Mouse (Mus musculus): ENCODE results near the gene Prokr2. TPM values are rescaled to one million over a fixed set of nuclear protein-coding genes. Genes with fewer than 3 reads are reported as not detected.
"Not testable (repeated sequence)": the region's sequence is repeated elsewhere in the genome, so short reads cannot be mapped to it uniquely, and the experiment has no call there.

The Prokr2 gene
- total RNA-seq, 2 experiments from 2014 or later = not detected

DNA sequence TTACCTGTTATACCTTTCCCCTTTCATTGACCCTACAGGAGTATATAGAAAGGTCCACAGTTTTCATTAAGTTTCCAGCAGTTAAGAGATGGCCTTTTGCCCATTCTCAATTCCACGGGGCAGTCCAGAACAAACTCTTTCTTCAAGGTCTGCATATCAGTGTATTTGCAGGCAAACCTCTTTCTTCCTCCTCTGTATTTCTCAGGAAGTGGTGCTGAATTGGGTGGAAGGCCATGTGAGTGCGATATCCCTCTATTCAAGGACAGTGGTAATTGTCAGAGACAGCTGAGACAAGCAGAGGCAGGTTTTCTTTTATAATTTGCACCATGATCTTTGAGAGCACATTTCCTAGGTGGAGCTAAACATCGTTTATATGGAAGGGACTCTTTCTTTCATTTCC, 16.8 kb downstream of the Prokr2 start:
- intact Hi-C loops (cut with DNase I; ENCODE audit: low total_unique reads) = no loop called here
- DNase-seq = no peak

DNA sequence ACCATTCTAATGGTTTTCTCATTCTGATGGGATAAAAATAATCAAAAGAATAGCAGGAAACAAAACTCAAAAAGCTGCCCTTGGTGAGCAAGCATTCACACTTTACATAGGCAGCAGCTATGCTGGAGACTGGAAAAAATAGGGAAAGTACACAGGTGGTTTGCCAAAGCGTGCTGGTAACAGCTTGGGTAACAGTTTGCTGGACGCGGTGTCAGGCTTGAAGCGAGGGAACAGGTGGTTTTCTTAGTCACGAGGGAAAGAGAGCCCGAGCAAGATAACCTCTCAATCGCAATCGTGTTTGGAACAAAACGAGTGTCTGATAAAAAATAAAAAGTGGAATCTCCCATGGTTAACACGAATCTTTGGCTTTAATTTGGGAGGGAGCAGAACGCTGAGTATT, 41.4 kb downstream of the Prokr2 start:
- intact Hi-C loops (cut with DNase I; ENCODE audit: low total_unique reads) = no loop called here
- no peak for DNase-seq

DNA sequence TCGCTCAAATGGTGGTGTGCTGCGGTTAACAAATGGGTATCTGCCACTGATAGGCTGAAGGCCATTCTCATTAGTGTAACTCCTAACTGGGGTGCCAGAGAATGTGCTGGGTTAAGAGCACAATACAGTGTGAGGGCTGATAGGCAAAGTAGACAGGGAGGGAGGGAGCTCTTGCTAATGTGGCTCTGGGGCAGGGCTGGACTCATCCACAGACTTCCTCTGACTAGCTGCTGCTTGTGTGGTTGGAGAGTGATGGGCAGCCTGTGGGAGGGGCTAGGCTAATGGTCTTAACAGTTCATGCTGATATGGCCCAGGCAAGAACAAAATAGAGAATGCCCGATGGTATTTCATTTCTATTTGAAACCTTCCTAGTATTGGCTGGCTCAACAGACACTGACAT, 44.0 kb downstream of the Prokr2 start:
- no peak for DNase-seq
- intact Hi-C loops (cut with DNase I; ENCODE audit: low total_unique reads) = no loop called here

DNA sequence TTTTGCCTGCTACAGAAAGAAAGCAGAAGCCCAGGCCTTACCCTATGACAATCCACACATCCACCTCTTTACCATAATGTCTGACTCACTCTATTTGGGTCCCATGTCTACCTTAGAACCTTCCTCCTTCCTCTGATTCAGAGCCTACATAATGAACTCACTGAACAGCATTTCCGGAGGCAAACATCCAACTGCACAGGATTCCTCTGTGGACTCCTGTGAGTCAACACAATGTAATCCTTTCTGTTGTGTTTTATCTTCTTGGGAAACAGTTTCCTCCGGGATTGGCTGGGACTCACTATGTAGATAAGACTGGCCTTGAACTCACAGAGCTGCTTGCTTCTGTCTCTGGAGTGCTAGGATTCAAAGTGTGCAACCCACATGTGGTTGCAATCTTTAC, 44.9 kb downstream of the Prokr2 start:
- no peak for DNase-seq
- intact Hi-C loops (cut with DNase I; ENCODE audit: low total_unique reads) = no loop called here

DNA sequence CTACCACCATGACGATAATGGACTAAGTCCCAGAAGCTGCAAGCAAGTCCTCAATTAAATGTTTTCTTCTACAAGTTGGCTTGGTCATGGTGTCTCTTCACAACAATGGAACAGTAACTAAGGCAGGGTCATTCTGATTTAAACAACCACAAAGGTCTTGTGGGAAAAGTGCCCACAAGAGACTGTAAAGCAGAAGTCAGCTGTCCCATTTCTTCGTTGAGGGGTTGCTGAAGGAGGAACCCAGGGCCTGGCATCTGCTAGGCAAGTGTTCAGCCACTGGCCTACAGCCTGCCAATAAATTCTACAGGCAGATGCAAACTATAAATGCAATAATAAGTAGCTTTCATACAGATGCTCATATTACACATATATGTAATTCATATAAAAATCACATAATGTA, 48.0 kb downstream of the Prokr2 start:
- DNase-seq = no peak
- intact Hi-C loops (cut with DNase I; ENCODE audit: low total_unique reads) = no loop called here

DNA sequence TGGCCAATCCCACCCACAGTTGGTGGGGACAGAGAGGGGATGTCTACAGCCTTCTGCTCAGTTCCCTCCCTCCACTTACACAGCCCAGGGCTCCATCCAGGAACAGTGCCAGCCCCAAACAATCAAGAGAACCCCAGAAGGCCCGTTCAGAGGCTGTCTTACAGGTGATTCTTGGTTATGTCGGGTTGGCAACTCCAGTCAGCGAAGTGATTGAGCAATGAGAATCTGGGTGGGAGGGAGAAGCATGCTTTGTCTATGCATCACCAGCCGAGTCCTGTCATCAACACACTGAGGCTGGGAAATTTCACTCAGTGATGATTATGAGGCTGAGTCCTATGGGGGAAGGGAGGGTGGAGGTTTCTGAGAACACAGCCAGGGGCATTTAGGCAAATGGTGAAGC, 61.7 kb downstream of the Prokr2 start:
- intact Hi-C loops (cut with DNase I; ENCODE audit: low total_unique reads) = no loop called here
- DNase-seq = no peak

DNA sequence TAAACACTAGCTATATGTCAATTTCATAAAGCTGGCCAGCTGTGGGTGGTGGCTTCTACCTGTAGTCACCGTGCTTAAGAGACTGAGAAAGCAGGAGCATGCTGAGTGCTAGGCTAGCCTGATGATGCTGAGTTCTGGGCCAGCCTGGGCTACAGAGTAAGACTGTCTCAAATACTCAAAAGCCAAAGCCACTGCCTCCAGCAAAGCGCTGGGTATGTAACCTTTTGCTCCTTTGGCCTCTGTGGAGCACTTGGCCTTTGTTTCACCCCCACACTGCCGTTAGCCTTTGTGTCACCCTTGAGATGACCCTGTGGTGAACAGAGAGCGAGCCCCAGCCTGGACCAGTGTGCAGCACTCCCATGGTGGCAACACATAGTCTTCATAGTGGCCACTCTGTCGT, 64.7 kb downstream of the Prokr2 start:
- intact Hi-C loops (cut with DNase I; ENCODE audit: low total_unique reads) = no loop called here
- no peak for DNase-seq

DNA sequence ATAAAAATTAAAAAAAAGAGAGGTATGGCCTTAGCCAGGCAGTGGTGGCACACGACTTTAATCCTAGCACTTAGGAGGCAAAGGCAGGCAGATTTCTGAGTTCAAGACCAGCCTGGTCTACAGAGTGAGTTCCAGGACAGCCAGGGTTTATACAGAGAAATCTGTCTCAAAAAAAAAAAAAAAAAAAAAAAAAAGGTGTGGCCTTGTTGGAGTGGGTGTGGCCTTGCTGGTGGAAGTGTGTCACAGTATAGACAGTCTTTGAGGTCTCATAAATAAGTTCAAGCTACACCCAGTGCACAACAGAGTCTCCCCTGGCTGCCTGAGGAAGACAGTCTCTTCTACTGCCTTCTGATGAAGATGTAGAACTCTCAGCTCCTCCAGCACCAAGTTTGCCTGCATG, 68.1 kb downstream of the Prokr2 start:
- no peak for DNase-seq
- intact Hi-C loops (cut with DNase I; ENCODE audit: low total_unique reads) = loop anchor here (2.0 kb wide), 1 partner anchor 168 kb away; no protein-coding TSS in a partner anchor

DNA sequence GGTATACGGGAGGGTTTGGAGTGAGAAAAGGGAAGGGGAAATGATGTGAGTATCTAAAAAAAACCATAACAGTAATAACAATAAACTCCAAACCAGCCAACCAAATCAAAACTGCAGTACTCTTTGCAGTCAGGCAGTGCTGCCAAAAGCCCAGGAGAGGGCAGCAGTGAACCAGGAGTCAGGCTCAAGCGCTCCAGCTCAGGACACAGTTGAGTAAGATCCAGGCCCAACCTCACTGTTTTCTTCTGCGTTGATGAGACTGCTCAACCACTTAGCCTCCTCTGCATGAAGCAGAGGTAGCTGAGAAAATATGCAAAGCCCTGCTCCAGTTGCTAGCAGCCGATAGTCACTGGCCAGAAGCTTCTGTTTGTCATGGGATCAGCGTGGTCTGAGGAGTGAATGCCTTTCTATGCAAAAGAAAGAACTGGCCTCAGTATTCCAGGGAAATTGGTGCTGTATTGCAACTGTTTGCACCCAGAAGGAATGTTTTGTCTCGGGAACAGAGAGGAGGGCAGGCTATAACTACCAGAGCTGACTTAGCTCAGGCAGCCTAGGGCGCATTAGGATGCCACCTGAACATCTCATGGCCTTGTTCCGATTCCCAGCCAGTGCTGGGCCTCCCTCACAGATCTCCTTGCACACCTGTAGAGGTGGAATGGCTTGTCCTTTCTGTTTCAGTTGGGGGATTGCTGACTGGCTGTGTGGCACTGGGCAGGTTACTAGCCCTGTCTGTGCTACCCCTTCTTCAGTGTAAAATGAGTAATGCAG, 69.0 kb downstream of the Prokr2 start:
- DNase-seq = peak; percentile 56
- intact Hi-C loops (cut with DNase I; ENCODE audit: low total_unique reads) = loop anchor here (2.0 kb wide), 1 partner anchor 169 kb away; no protein-coding TSS in a partner anchor

DNA sequence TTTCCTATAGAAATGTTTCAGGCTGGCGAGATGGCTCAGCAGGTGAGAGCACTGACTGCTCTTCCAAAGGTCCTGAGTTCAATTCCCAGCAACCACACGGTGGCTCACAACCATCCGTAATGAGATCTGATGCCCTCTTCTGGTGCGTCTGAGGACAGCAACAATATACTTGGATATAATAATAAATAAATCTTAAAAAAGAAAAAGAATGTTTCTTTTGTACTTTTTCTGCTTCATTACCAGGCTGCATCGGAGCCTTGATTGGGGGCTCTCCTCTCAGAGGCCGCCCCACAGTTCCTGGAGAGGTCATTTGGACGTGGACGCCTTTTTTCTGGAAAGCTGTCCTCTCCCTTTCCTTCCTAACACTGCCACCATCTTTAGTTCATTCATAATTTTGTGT, 71.2 kb downstream of the Prokr2 start:
- intact Hi-C loops (cut with DNase I; ENCODE audit: low total_unique reads); DNase-seq: not testable (repeated sequence)

DNA sequence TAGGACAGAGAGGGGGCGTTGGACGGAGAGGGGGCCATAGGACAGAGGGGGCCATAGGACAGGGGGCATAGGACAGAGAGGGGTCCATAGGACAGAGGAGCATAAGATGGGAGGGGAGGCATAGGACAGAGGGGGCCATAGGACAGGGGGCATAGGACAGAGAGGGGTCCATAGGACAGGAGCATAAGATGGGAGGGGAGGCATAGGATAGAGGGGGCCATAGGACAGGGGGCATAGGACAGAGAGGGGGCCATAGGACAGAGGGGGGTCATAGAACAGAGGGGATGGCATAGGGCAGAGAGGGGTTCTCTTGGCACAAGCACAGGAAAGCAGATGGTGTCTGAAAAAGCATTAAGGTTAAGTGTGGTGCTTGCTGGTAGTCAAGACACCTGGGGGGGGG, 71.7 kb downstream of the Prokr2 start:
- DNase-seq = no peak
- intact Hi-C loops (cut with DNase I; ENCODE audit: low total_unique reads) = no loop called here

DNA sequence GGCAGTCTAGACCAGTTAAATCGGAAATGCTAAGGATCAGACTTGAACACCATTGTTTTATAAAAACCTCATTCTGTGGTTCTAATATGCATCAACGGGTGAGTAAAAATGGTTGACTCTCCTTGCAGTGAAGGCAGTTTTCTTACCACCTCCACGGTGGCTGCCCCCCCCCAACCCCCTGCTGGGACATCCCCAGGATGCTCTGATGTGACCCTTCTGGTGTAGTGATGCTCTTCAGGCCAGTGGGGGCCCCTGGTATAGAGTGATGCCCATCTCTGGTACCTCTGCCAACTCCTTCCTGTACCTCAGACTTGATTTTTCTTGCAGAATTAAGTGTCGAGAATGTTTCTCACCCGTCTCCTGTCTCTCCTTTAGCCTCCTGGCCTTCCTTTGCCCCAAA, 72.6 kb downstream of the Prokr2 start:
- DNase-seq = no peak
- intact Hi-C loops (cut with DNase I; ENCODE audit: low total_unique reads) = no loop called here

DNA sequence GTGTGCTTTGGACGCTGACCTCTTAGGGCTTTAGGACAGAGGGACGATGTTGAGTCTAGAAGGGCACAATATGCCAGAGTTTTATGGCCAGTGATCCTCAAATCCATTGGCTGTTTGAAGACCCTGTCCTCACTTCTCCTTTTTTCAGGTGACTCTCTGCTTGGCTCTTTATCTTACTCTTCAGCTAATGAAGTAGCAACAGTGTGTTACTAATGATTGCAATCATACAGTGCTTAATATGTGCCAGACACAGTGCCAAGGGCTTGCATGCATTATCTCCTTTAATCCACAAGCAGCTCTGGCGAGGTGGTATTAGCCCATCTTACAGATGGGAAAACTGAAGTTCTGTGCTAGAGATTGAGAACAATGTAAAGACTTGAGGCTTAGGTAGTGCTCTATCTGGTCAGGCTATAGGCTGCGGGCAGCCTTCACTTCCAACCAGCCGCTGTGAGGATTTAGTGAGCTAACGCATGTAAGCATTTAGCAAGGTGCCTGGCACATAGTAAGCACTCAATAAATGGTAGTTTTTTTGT, 75.8 kb downstream of the Prokr2 start:
- intact Hi-C loops (cut with DNase I; ENCODE audit: low total_unique reads) = loop anchor here (5.0 kb wide), 1 partner anchor 52 kb away; no protein-coding TSS in a partner anchor
- DNase-seq = no peak

DNA sequence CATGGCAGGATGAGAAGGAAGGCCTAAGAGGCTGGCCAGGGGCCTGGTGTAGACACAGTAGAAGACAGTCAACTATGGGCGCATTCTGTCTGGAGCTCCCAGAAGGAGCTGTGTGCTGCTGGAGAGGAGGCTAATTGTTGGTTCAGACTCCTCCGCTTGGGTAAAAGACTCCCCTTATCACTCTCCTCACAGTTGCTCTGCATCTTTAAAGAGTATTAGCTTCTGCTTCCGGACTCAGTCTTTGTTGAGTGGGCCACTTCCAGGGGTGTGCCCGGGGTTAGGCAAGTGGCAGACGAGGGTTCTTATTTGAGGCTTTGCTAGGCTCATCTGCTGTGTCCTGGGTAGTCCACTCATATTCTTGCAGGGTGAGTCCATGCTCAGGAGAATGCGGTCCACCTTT, 76.4 kb downstream of the Prokr2 start:
- intact Hi-C loops (cut with DNase I; ENCODE audit: low total_unique reads) = loop anchor here (5.0 kb wide), 1 partner anchor 52 kb away; no protein-coding TSS in a partner anchor
- no peak for DNase-seq

DNA sequence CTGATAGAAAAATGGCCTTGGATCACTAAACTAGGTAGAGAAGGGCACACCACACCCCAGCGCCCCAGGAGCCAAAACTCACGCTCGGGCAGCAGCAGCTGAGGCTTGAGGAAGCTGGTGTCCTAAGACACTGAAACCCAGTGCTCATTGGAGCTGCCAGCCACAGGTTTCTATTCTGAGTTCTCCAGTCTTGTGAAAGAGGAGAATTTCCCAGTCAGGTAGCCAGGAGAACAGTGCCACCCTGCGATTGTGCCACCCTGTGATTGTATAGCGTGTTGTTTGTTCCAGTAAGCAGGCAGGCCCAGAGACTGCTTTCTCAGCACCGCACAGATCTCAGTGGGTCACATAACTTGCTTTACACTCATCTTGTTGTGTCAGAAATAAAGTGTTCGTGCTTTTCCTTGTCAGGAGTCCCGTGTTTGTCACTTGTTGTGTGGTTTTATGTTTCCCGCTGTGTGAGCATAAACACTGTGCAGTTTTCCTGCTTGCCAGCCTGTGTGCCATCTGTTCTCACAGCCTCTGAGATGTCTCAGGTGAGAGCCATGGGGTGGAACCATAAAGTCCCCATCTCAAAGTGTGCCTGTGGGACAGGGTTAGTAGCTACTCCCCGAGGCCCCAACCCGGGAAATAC, 77.9 kb downstream of the Prokr2 start:
- intact Hi-C loops (cut with DNase I; ENCODE audit: low total_unique reads) = loop anchor here (5.0 kb wide), 1 partner anchor 50 kb away; no protein-coding TSS in a partner anchor
- DNase-seq = no peak

DNA sequence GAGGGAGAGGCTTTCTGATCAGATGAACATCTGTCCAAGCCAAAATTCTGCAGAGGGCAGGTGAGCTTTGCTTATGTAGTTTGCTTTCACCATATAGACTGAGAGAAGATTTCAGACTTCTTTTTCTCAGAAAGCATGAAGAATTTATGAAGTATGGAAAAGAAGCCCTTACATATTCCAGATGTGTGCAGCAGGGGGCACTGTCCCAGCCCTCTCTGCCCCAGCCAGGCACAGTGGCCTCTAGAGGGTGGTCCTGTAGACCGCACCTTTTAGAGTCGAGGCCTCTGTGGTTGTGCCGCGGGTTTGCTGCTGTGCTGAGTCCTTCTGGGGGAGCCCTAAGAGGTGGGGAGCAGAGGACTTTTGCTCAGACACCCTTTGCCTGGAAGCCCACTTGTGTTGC, 79.3 kb downstream of the Prokr2 start:
- DNase-seq = no peak
- intact Hi-C loops (cut with DNase I; ENCODE audit: low total_unique reads) = loop anchor here (5.0 kb wide), 1 partner anchor 49 kb away; no protein-coding TSS in a partner anchor

DNA sequence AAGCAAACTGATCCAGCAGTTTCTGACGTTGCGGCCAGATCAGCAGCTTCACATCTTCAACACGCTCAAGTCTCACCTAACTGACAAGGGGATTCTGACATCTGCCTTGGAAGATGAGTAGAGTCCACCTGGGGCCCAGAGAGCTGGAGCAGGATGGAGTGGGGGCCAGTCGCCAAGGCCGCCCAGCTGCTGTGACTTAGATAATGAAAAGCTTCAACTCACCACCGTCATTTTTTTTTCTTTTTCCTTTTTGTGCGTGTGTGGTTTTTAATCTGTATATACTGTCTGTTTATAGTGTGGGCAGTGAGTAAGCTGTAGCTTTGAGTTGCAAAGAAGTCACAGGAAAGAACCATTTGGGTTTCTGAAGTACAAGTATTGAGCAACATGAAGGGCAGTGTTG, 80.1 kb downstream of the Prokr2 start:
- intact Hi-C loops (cut with DNase I; ENCODE audit: low total_unique reads) = loop anchor here (5.0 kb wide), 1 partner anchor 48 kb away; no protein-coding TSS in a partner anchor
- no peak for DNase-seq

DNA sequence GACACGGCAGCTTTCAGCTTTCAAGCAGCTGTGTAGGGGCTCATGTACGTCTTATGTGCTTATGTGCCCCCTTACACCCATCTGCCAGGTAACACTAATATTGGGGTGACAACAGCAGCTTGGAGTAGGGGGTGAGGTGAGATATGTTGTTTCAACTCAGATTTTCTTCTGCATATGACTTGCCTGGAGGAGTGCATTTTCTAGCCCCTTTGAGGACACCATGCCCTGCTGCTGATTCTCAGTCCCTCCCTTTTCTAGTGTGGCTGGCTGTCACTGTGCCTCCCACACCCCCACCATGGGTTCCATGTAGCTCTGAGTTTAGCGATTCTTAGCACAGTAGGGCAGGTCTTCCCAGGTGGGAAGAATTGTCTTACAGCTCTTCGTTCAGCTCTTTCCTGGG, 83.8 kb downstream of the Prokr2 start:
- intact Hi-C loops (cut with DNase I; ENCODE audit: low total_unique reads) = no loop called here
- DNase-seq = no peak

DNA sequence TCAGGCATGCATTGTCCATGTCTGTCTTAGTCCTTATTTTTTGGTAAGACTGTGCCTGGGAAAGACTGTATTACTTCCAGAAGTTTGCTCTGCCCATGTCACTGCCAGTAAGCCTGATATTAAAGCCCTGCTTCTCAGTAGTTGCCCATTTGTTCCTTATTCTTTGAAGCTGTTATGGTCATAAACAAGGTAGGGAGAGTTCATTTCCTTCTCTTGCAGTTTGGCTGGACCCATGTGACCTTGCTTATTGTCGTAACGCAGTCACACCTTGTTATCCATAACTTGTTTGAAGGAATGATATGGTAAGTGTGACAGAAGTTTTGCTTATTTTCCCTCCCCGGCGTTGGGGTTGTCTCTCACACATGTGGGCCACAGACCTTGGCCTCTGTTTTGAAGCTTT, 87.0 kb downstream of the Prokr2 start:
- no peak for DNase-seq
- intact Hi-C loops (cut with DNase I; ENCODE audit: low total_unique reads) = no loop called here

DNA sequence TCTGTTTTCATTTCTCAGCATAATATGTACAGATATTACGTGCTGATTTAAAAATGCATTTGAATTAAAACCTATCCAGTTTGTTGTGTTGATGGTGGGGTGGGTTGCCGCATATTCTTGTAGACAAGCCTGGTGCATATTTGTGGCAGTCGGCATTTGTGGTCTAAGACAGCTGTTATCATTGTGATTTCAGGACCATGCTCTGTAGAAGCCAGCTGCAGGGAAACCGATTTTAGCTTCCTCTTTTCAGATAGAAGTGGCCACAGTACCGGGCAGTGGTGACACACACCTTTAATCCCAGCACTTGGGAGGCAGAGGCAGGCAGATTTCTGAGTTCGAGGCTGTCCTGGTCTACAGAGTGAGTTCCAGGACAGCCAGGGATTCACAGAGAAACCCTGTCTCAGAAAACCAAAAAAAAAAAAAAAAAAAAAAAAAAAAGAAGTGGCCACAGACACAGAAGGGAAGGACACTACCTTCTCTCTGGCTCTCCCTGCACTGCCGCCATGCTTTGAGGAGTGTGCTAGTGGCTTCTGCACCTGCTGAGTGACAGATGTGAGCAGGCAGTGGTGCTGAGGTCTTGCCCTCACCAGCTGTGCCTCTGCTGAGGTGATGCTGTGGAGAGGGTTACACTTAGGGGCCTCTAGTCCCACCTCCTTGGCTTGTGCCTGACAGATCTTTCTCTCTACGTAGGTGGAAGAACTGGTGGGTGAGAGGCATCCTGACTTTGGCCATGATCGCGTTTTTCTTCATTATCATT, 91.4 kb downstream of the Prokr2 start:
- intact Hi-C loops (cut with DNase I; ENCODE audit: low total_unique reads) = no loop called here

More for the DNA sequence above, 91.4 kb downstream of the Prokr2 start:
- no peak for DNase-seq
